Mouse (Mus musculus): ENCODE data around the gene Usp29.

The Usp29 gene

GRCm38 (mm10) chr7:6816706-6817376 lies 86.5 kb downstream of the Usp29 start:
- no peak for DNase-seq (ENCODE audit: low spot score)

GRCm38 (mm10) chr7:6820296-6820695 lies 89.9 kb downstream of the Usp29 start:
- no peak for DNase-seq (ENCODE audit: low spot score)

- DNase-seq (ENCODE audit: low spot score), result no peak
Measured at GRCm38 (mm10) chr7:6822633-6823032, 92.3 kb downstream of the Usp29 start.

GRCm38 (mm10) chr7:6823673-6824072 lies 93.3 kb downstream of the Usp29 start:
- no peak for DNase-seq (ENCODE audit: low spot score)

- peak; percentile 80 for DNase-seq (ENCODE audit: low spot score)
Measured at GRCm38 (mm10) chr7:6825966-6826647, 95.7 kb downstream of the Usp29 start.

GRCm38 (mm10) chr7:6829148-6829547 lies 98.8 kb downstream of the Usp29 start:
- no peak for DNase-seq (ENCODE audit: low spot score)

- no peak for DNase-seq (ENCODE audit: low spot score)
Measured at GRCm38 (mm10) chr7:6834950-6835349, 104.6 kb downstream of the Usp29 start.

GRCm38 (mm10) chr7:6835351-6835750 lies 105.0 kb downstream of the Usp29 start:
- no peak for DNase-seq (ENCODE audit: low spot score)

GRCm38 (mm10) chr7:6837297-6837925 lies 107.0 kb downstream of the Usp29 start:
- DNase-seq (ENCODE audit: low spot score), result no peak

- no peak for DNase-seq (ENCODE audit: low spot score)
Measured at GRCm38 (mm10) chr7:6837926-6838554, 107.7 kb downstream of the Usp29 start.

GRCm38 (mm10) chr7:6840860-6841259 lies 110.5 kb downstream of the Usp29 start:
- peak; percentile 8 for DNase-seq (ENCODE audit: low spot score)

GRCm38 (mm10) chr7:6849495-6849894 lies 119.1 kb downstream of the Usp29 start:
- no peak for DNase-seq (ENCODE audit: low spot score)

GRCm38 (mm10) chr7:6850321-6850720 lies 119.9 kb downstream of the Usp29 start:
- no peak for DNase-seq (ENCODE audit: low spot score)

- DNase-seq (ENCODE audit: low spot score), result no peak
Measured at GRCm38 (mm10) chr7:6851256-6851655, 120.9 kb downstream of the Usp29 start.

GRCm38 (mm10) chr7:6851717-6852503 lies 121.5 kb downstream of the Usp29 start:
- no peak for DNase-seq (ENCODE audit: low spot score)

- DNase-seq (ENCODE audit: low spot score), result no peak
Measured at GRCm38 (mm10) chr7:6855613-6856405, 125.4 kb downstream of the Usp29 start.

GRCm38 (mm10) chr7:6858694-6859270 lies 128.4 kb downstream of the Usp29 start:
- DNase-seq (ENCODE audit: low spot score), result no peak

- no peak for DNase-seq (ENCODE audit: low spot score)
Measured at GRCm38 (mm10) chr7:6860689-6861088, 130.3 kb downstream of the Usp29 start.

- DNase-seq (ENCODE audit: low spot score), result no peak
Measured at GRCm38 (mm10) chr7:6866351-6866750, 136.0 kb downstream of the Usp29 start.

GRCm38 (mm10) chr7:6868831-6869230 lies 138.5 kb downstream of the Usp29 start:
- DNase-seq (ENCODE audit: low spot score), result no peak

GRCm38 (mm10) chr7:6869556-6869955 lies 139.2 kb downstream of the Usp29 start:
- no peak for DNase-seq (ENCODE audit: low spot score)
